Comparison of ENCODE assay signal across 22 mouse cellular contexts in genomic region chr3:115848686-115849480, GRCm38 (mm10).
"Had no signal": no experiment of that assay in that cellular context is flagged by ENCODE, and none has a peak within 500 bp of the region (broad histone marks: within the 10 kb centered on the region; RNA-seq: fewer than 3 reads in every experiment).

No protein-coding gene starts in this region.

- H3K36me3 ChIP-seq: limb, embryonic 12.5 days; limb, embryonic 15.5 days; neural tube, embryonic 12.5 days; neural tube, embryonic 15.5 days had no signal

- H3K27me3 ChIP-seq: limb, embryonic 12.5 days; limb, embryonic 15.5 days; neural tube, embryonic 12.5 days; neural tube, embryonic 15.5 days had no signal

- H3K4me2 ChIP-seq: limb, embryonic 12.5 days; limb, embryonic 15.5 days; liver, embryonic 11.5 days; lung, embryonic 14.5 days; midbrain, embryonic 11.5 days; neural tube, embryonic 12.5 days; neural tube, embryonic 15.5 days had no signal

- H3K27ac ChIP-seq: left cerebral cortex, adult 2 months; limb, embryonic 12.5 days; limb, embryonic 15.5 days; liver, embryonic 14.5 days; macrophage; neural tube, embryonic 12.5 days; neural tube, embryonic 15.5 days; stomach, postnatal 0 days had no signal

- H3K4me1 ChIP-seq: limb, embryonic 12.5 days; limb, embryonic 15.5 days; neural tube, embryonic 15.5 days had no signal

- DNase-seq: kidney, postnatal 10 days; kidney, postnatal 36 days; layer of hippocampus, postnatal 36 days; liver, postnatal 0 days; lung, embryonic 14.5 days; midbrain, embryonic 14.5 days; right cerebral cortex, adult 18-20 months; right cerebral cortex, postnatal 14 days; right cerebral cortex, postnatal 4 days; thymus, adult 2 months; thymus, postnatal 25 days had no signal

- H3K4me3 ChIP-seq: left cerebral cortex, adult 2 months; limb, embryonic 12.5 days; limb, embryonic 15.5 days; neural tube, embryonic 12.5 days; neural tube, embryonic 15.5 days had no signal

- H3K9me3 ChIP-seq: limb, embryonic 12.5 days; limb, embryonic 15.5 days; neural tube, embryonic 12.5 days; neural tube, embryonic 15.5 days had no signal

- ATAC-seq: liver, postnatal 0 days; lung, postnatal 0 days had no signal

- H3K9ac ChIP-seq: limb, embryonic 12.5 days; limb, embryonic 15.5 days; liver, embryonic 14.5 days; liver, postnatal 0 days; lung, embryonic 14.5 days; neural tube, embryonic 12.5 days; neural tube, embryonic 15.5 days had no signal
